Mouse (Mus musculus) E14TG2a.4 (cell line): ENCODE measurements at regions not wholly inside any gene's neighbourhood (a gene's known extent, or its start where the extent isn't known, plus 50 kb on each side); places are given as distances from the start of the nearest gene placed in this dataset.
"Not testable (repeated sequence)": the region's sequence is repeated elsewhere in the genome, so short reads cannot be mapped to it uniquely, and the experiment has no call there.

ENCODE experiments used
- CTCF ChIP-seq: conservative IDR thresholded peaks from 2 replicates; pipeline ENCODE4 v1.5.1; 2014; ENCODE audit warnings: low read length
- NANOG ChIP-seq: IDR thresholded peaks from 2 replicates; pipeline ENCODE4 v1.6.1; 2014; ENCODE audit warnings: borderline replicate concordance, low read length, mixed read lengths
- POU5F1 ChIP-seq: IDR thresholded peaks from 2 replicates; pipeline ENCODE4 v1.6.1; 2014; ENCODE audit warnings: low read length, borderline replicate concordance

DNA sequence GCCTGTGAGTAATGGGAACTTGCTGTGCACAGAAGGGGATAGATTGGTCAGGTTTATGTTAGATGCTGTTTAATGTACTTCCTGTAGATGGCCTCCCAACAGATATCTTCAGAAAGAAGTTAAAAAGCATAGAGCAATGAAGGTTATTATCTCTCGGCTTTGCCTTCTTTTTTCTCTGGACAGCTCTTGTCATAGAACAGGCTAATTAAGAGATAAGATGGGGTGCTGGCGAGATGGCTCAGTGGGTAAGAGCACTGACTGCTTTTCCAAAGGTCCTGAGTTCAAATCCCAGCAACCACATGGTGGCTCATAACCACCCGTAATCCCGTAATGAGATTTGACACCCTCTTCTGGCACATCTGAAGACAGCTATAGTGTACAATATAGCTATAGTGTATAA lies 104.9 kb upstream of the Mettl4 start:
- TF ChIP-seq CTCF, POU5F1, NANOG: not testable (repeated sequence)
